Mouse (Mus musculus): ENCODE measurements at regions not wholly inside any gene's neighbourhood (a gene's known extent, or its start where the extent isn't known, plus 50 kb on each side); places are given as distances from the start of the nearest gene placed in this dataset.

GRCm38 (mm10) chr14:70839126-70839525 is 239.5 kb upstream of the Fam160b2 start:
- Histone ChIP-seq H3K4me3 (ENCODE audit: low read length) (no peak overlapping the region), H3K9ac (replicated peaks; ENCODE audit: low read length) (no peak overlapping the region), H3K36me3 (ENCODE audit: insufficient read depth, low read length) (no peaks in the 10 kb centered on the region), H3K4me2 (replicated peaks; ENCODE audit: low read depth, low read length) (no peak overlapping the region), H3K4me1 (ENCODE audit: insufficient read depth, low read length) (no peaks in the 10 kb centered on the region), H3K27me3 (ENCODE audit: insufficient read depth, low read length) (no peaks in the 10 kb centered on the region), H3K9me3 (ENCODE audit: low read length) (no peaks in the 10 kb centered on the region), H3K27ac (ENCODE audit: low read length) (no peak overlapping the region)
- ATAC-seq (ENCODE audit: low FRiP score, low TSS enrichment) = no peak
- 88% methylated on average over 2 of the region's 2 CpGs for WGBS

- Histone ChIP-seq H3K27me3 (ENCODE audit: insufficient read depth, low read length) (no peaks in the 10 kb centered on the region), H3K4me2 (replicated peaks; ENCODE audit: low read depth, low read length) (no peak overlapping the region), H3K4me1 (ENCODE audit: insufficient read depth, low read length) (0 out of 2 replicates have a peak, but pooled peaks cover 6% of the 10 kb centered on the region), H3K9ac (replicated peaks; ENCODE audit: low read length) (no peak overlapping the region), H3K9me3 (ENCODE audit: low read length) (no peaks in the 10 kb centered on the region), H3K27ac (ENCODE audit: low read length) (no peak overlapping the region), H3K36me3 (ENCODE audit: insufficient read depth, low read length) (no peaks in the 10 kb centered on the region), H3K4me3 (ENCODE audit: low read length) (no peak overlapping the region)
- no peak for ATAC-seq (ENCODE audit: low FRiP score, low TSS enrichment)
- 9% methylated on average over 6 of the region's 6 CpGs for WGBS
Observed at GRCm38 (mm10) chr14:70837528-70837927, 237.9 kb upstream of the Fam160b2 start.

GRCm38 (mm10) chr14:70833238-70833637 is 233.6 kb upstream of the Fam160b2 start:
- Histone ChIP-seq H3K36me3 (ENCODE audit: insufficient read depth, low read length) (no peaks in the 10 kb centered on the region), H3K27ac (ENCODE audit: low read length) (no peak overlapping the region), H3K9ac (replicated peaks; ENCODE audit: low read length) (no peak overlapping the region), H3K4me3 (ENCODE audit: low read length) (no peak overlapping the region), H3K4me1 (ENCODE audit: insufficient read depth, low read length) (0 out of 2 replicates have a peak, but pooled peaks cover 6% of the 10 kb centered on the region), H3K27me3 (ENCODE audit: insufficient read depth, low read length) (no peaks in the 10 kb centered on the region), H3K4me2 (replicated peaks; ENCODE audit: low read depth, low read length) (no peak overlapping the region), H3K9me3 (ENCODE audit: low read length) (no peaks in the 10 kb centered on the region)
- peak; percentile 35; the same call in 1 of the 2 replicates for ATAC-seq (ENCODE audit: low FRiP score, low TSS enrichment)
- 19% methylated on average over 5 of the region's 5 CpGs for WGBS

- Histone ChIP-seq H3K36me3 (ENCODE audit: insufficient read depth, low read length) (no peaks in the 10 kb centered on the region), H3K27me3 (ENCODE audit: insufficient read depth, low read length) (no peaks in the 10 kb centered on the region), H3K9ac (replicated peaks; ENCODE audit: low read length) (no peak overlapping the region), H3K4me2 (replicated peaks; ENCODE audit: low read depth, low read length) (no peak overlapping the region), H3K27ac (ENCODE audit: low read length) (no peak overlapping the region), H3K4me3 (ENCODE audit: low read length) (no peak overlapping the region), H3K4me1 (ENCODE audit: insufficient read depth, low read length) (0 out of 2 replicates have a peak, but pooled peaks cover 6% of the 10 kb centered on the region), H3K9me3 (ENCODE audit: low read length) (no peaks in the 10 kb centered on the region)
- peak; percentile 29; the same call in 1 of the 2 replicates for ATAC-seq (ENCODE audit: low FRiP score, low TSS enrichment)
- 48% methylated on average over 16 of the region's 16 CpGs for WGBS
Observed at GRCm38 (mm10) chr14:70832462-70833212, 233.0 kb upstream of the Fam160b2 start.

- Histone ChIP-seq H3K9ac (replicated peaks; ENCODE audit: low read length) (no peak overlapping the region), H3K4me3 (ENCODE audit: low read length) (no peak overlapping the region), H3K27me3 (ENCODE audit: insufficient read depth, low read length) (no peaks in the 10 kb centered on the region), H3K36me3 (ENCODE audit: insufficient read depth, low read length) (no peaks in the 10 kb centered on the region), H3K27ac (ENCODE audit: low read length) (no peak overlapping the region), H3K9me3 (ENCODE audit: low read length) (no peaks in the 10 kb centered on the region), H3K4me2 (replicated peaks; ENCODE audit: low read depth, low read length) (no peak overlapping the region), H3K4me1 (ENCODE audit: insufficient read depth, low read length) (0 out of 2 replicates have a peak, but pooled peaks cover 6% of the 10 kb centered on the region)
- WGBS = 77% methylated on average over 3 of the region's 3 CpGs
- ATAC-seq (ENCODE audit: low FRiP score, low TSS enrichment) = no peak; the same call in 1 of the 2 replicates
Observed at GRCm38 (mm10) chr14:70832042-70832441, 232.4 kb upstream of the Fam160b2 start.

Data from kidney, embryonic 16.5 days (tissue).